Mouse (Mus musculus): ENCODE results near the gene Syndig1.

- no peak for TF ChIP-seq POLR2A (IDR thresholded peaks at IDR 0.05; ENCODE audit: insufficient read depth, low read depth, low read length)
- TF ChIP-seq CTCF (IDR thresholded peaks at IDR 0.05; ENCODE audit: insufficient read depth, low read depth, low read length) = no peak
Measured at GRCm38 (mm10) chr2:149836471-149837135, 7.6 kb downstream of the Syndig1 start.
